Mouse (Mus musculus): Measurements from ENCODE around the gene Ptrh2.

DNA sequence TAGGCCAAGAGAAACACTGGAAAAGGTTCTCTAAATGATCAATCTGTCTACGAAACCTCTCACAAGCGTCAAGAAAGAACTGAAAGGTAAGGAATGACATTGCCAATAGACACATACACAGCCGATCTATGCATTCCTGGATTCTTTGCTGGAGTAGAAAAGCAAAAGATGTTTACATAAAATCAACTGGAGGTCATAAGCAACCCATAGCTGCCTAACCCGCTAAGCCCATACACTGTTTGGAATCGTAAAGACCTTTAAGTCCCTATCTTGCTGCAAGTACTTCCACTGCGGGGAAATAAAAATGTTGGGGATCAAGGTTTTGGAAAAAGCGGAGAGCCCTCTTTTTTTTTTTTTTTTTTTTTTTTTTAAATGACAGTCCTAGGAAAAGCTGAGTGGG, 924 bp upstream of the Ptrh2 start:
- TF ChIP-seq CTCF (IDR thresholded peaks at IDR 0.05; ENCODE audit: low read depth, low read length) (no peak), EP300 (IDR thresholded peaks at IDR 0.05; ENCODE audit: insufficient read depth, low read depth, low read length) (no peak)
